Mouse (Mus musculus) adrenal gland, adult 10 weeks (tissue): ENCODE data around the gene Gm28102. TPM values are rescaled to one million over a fixed set of nuclear protein-coding genes. Genes with fewer than 3 reads are reported as not detected.

ENCODE experiments used
- polyA plus RNA-seq: library from polyadenylated mRNA; stranded (reverse); fragments of 350-450 nt; fragmentation: Illumina TruSeq; extraction: RNeasy Lipid Tissue Mini Kit (QIAGEN cat#74804); gene quantifications from one replicate; pipeline ENCODE4 v1.2.3, GENCODE M21; 2014; ENCODE audit warnings: low read depth, low replicate concordance

Gm28102 gene
- not detected for polyA plus RNA-seq

GRCm38 (mm10) chrY:88053015-88053414 is at the start of gene Gm28102:
Gene Gm28102 (plus strand): TSS chrY:88053315.

